Mouse (Mus musculus) spleen, adult 2 months (tissue): ENCODE measurements around the gene Zfp950.

Source experiments
- CTCF ChIP-seq: fragments of 200-500 bp; IDR thresholded peaks from 2 replicates; pipeline ENCODE4 v1.5.1; 2011; ENCODE audit warnings: mild to moderate bottlenecking, inconsistent platforms; ENCODE audit not compliant: insufficient read depth, insufficient read length, insufficient replicate concordance; ENCODE audit errors: extremely low read depth
- POLR2A ChIP-seq: fragments of 200-500 bp; IDR thresholded peaks from 2 replicates; pipeline ENCODE4 v1.6.1; 2011; ENCODE audit warnings: low read depth, low read length, inconsistent platforms

GRCm38 (mm10) chr19:61057581-61057980, 83.1 kb downstream of the Zfp950 start:
- TF ChIP-seq CTCF, result no peak
- TF ChIP-seq POLR2A, result no peak
